26 mouse cellular contexts compared by ENCODE assay signal in genomic region chr4:120067592-120068235, GRCm38 (mm10). TPM values are rescaled to one million over a fixed set of nuclear protein-coding genes. Genes with fewer than 3 reads are reported as not detected.
DNase-seq lines count a peak whose midpoint lies in the region; ATAC-seq lines count a peak whose summit lies in the region.
"Had no signal": no experiment of that assay in that cellular context is flagged by ENCODE, and none has a peak within 500 bp of the region (broad histone marks: within the 10 kb centered on the region; RNA-seq: fewer than 3 reads in every experiment).

No protein-coding gene starts in this region.

- ATAC-seq in hindbrain, embryonic 13.5 days (ENCODE audit: low FRiP score) = no peak
- no peak for ATAC-seq in hindbrain, embryonic 14.5 days (ENCODE audit: low FRiP score)
- ATAC-seq in neural tube, embryonic 13.5 days (ENCODE audit: low read depth) = no peak; the same call in 1 of the 2 replicates
- ATAC-seq in neural tube, embryonic 15.5 days (ENCODE audit: low FRiP score) = no peak
- ATAC-seq: activated CD4-positive, CD25-positive, alpha-beta regulatory T cell, adult 4 months; inflammation-experienced regulatory T-cells, adult 6 months; intestine, postnatal 0 days had no signal

- no peak overlapping the region for H3K4me2 ChIP-seq in hindbrain, embryonic 13.5 days
- no peak overlapping the region for H3K4me2 ChIP-seq in hindbrain, embryonic 14.5 days (replicated peaks)
- no peak overlapping the region for H3K4me2 ChIP-seq in neural tube, embryonic 13.5 days
- no peak overlapping the region for H3K4me2 ChIP-seq in neural tube, embryonic 15.5 days
- H3K4me2 ChIP-seq: embryonic facial prominence, embryonic 12.5 days; forebrain, embryonic 12.5 days; heart, embryonic 12.5 days had no signal

- no peak overlapping the region for H3K4me3 ChIP-seq in hindbrain, embryonic 13.5 days
- no peak overlapping the region for H3K4me3 ChIP-seq in hindbrain, embryonic 14.5 days (replicated peaks; ENCODE audit: low read length)
- no peak overlapping the region for H3K4me3 ChIP-seq in neural tube, embryonic 13.5 days
- no peak overlapping the region for H3K4me3 ChIP-seq in neural tube, embryonic 15.5 days (replicated peaks)
- H3K4me3 ChIP-seq: embryonic facial prominence, embryonic 12.5 days; forebrain, embryonic 12.5 days; heart, embryonic 12.5 days; hindbrain, embryonic 10.5 days had no signal

- H3K9me3 ChIP-seq in hindbrain, embryonic 13.5 days = no peaks in the 10 kb centered on the region
- no peaks in the 10 kb centered on the region for H3K9me3 ChIP-seq in hindbrain, embryonic 14.5 days (ENCODE audit: control insufficient read depth, low read length)
- no peaks in the 10 kb centered on the region for H3K9me3 ChIP-seq in neural tube, embryonic 13.5 days
- no peaks in the 10 kb centered on the region for H3K9me3 ChIP-seq in neural tube, embryonic 15.5 days (replicated peaks)
- H3K9me3 ChIP-seq: embryonic facial prominence, embryonic 12.5 days; forebrain, embryonic 12.5 days; heart, embryonic 12.5 days; hindbrain, embryonic 10.5 days had no signal

- no peaks in the 10 kb centered on the region for H3K36me3 ChIP-seq in hindbrain, embryonic 13.5 days
- H3K36me3 ChIP-seq in hindbrain, embryonic 14.5 days (replicated peaks; ENCODE audit: control insufficient read depth, insufficient read depth) = no peaks in the 10 kb centered on the region
- H3K36me3 ChIP-seq in neural tube, embryonic 13.5 days = no peaks in the 10 kb centered on the region
- H3K36me3 ChIP-seq in neural tube, embryonic 15.5 days = no peaks in the 10 kb centered on the region
- H3K36me3 ChIP-seq: embryonic facial prominence, embryonic 12.5 days; forebrain, embryonic 12.5 days; heart, embryonic 12.5 days; hindbrain, embryonic 10.5 days had no signal

- WGBS in hindbrain, embryonic 13.5 days = 88% methylated on average over 8 of the region's 8 CpGs
- WGBS in hindbrain, embryonic 14.5 days = 90% methylated on average over 8 of the region's 8 CpGs
- WGBS in neural tube, embryonic 13.5 days = 88% methylated on average over 8 of the region's 8 CpGs
- WGBS in neural tube, embryonic 15.5 days = 86% methylated on average over 8 of the region's 8 CpGs

- H3K9ac ChIP-seq in hindbrain, embryonic 13.5 days = no peak overlapping the region
- no peak overlapping the region for H3K9ac ChIP-seq in hindbrain, embryonic 14.5 days
- no peak overlapping the region for H3K9ac ChIP-seq in neural tube, embryonic 13.5 days
- no peak overlapping the region for H3K9ac ChIP-seq in neural tube, embryonic 15.5 days (replicated peaks)
- H3K9ac ChIP-seq: embryonic facial prominence, embryonic 12.5 days; forebrain, embryonic 12.5 days; forebrain, postnatal 0 days; heart, embryonic 12.5 days had no signal

- no peaks in the 10 kb centered on the region for H3K27me3 ChIP-seq in hindbrain, embryonic 13.5 days
- H3K27me3 ChIP-seq in hindbrain, embryonic 14.5 days (ENCODE audit: control insufficient read depth, insufficient read depth, low read length) = no peaks in the 10 kb centered on the region
- H3K27me3 ChIP-seq in neural tube, embryonic 13.5 days = no peaks in the 10 kb centered on the region
- no peaks in the 10 kb centered on the region for H3K27me3 ChIP-seq in neural tube, embryonic 15.5 days (replicated peaks)
- H3K27me3 ChIP-seq: CH12.LX; forebrain, embryonic 12.5 days; Patski had no signal

- peak; percentile 24 for DNase-seq in adrenal gland, postnatal 14 days
- DNase-seq in adrenal gland, postnatal 4 days (ENCODE audit: low spot score in 2 of 2) = no peak
- no peak for DNase-seq in hindbrain, embryonic 14.5 days (ENCODE audit: low spot score)
- DNase-seq: cerebellum, adult 11 months; forebrain, postnatal 0 days; gastrocnemius, postnatal 14 days had no signal

- peak overlapping the region; percentile 12; the same call in 1 of the 2 replicates for H3K27ac ChIP-seq in hindbrain, embryonic 13.5 days
- no peak overlapping the region for H3K27ac ChIP-seq in hindbrain, embryonic 14.5 days
- H3K27ac ChIP-seq in neural tube, embryonic 13.5 days (replicated peaks) = peak overlapping the region; percentile 28; the same call in 1 of the 2 replicates
- no peak overlapping the region for H3K27ac ChIP-seq in neural tube, embryonic 15.5 days (replicated peaks)
- H3K27ac ChIP-seq: embryonic facial prominence, embryonic 12.5 days; forebrain, embryonic 12.5 days; hindbrain, embryonic 10.5 days had no signal

- peaks cover 7% of the 10 kb centered on the region for H3K4me1 ChIP-seq in hindbrain, embryonic 13.5 days (replicated peaks)
- no peaks in the 10 kb centered on the region for H3K4me1 ChIP-seq in hindbrain, embryonic 14.5 days (replicated peaks; ENCODE audit: control insufficient read depth, insufficient read depth, low read length)
- peaks cover 12% of the 10 kb centered on the region for H3K4me1 ChIP-seq in neural tube, embryonic 13.5 days (replicated peaks)
- H3K4me1 ChIP-seq in neural tube, embryonic 15.5 days = peaks cover 7% of the 10 kb centered on the region; the same call in 1 of the 2 replicates
- H3K4me1 ChIP-seq: embryonic facial prominence, embryonic 12.5 days; forebrain, embryonic 12.5 days had no signal

RNA-seq across cellular contexts. Expression of gene AL607142.1, which starts 2.9 kb away (rescaled TPM):
- not detected in 2 replicates for total RNA-seq in adrenal gland, postnatal 14 days (2021)
- not detected for total RNA-seq in adrenal gland, postnatal 4 days (2021)
- not detected in 2 replicates for polyA plus RNA-seq in hindbrain, embryonic 13.5 days (2015; fragmentation: Nextera tagmentation; extraction: Ambion mirVana)
- not detected in 2 replicates for polyA plus RNA-seq in hindbrain, embryonic 14.5 days (2014; fragmentation: Nextera tagmentation; extraction: Ambion mirVana)
- polyA plus RNA-seq in neural tube, embryonic 13.5 days (2015; fragmentation: Nextera tagmentation; extraction: Ambion mirVana) = not detected in 2 replicates
- not detected in 2 replicates for polyA plus RNA-seq in neural tube, embryonic 15.5 days (2015; fragmentation: Nextera tagmentation; extraction: Ambion mirVana)
- total RNA-seq: adrenal gland, adult 18-20 months; CH12.LX; forebrain, postnatal 0 days; gastrocnemius, adult 18-20 months; gastrocnemius, postnatal 14 days; granulocyte monocyte progenitor cell, adult 5-6 weeks; heart, adult 8-10 months; heart, postnatal 25 days had no signal
- polyA plus RNA-seq: activated CD4-positive, CD25-positive, alpha-beta regulatory T cell, adult 4 months; cortical plate, adult 2 months; embryonic facial prominence, embryonic 12.5 days; forebrain, embryonic 12.5 days; forebrain, postnatal 0 days; heart, embryonic 12.5 days; heart, embryonic 16.5 days; hindbrain, embryonic 10.5 days; hindbrain, embryonic 16.5 days; inflammation-experienced regulatory T-cells, adult 6 months; intestine, postnatal 0 days; Patski had no signal

Comparison
In these comparisons a context has a peak if more than half of its experiments do, and no peak if none do; other contexts are left out.
1. H3K27ac ChIP-seq: peak in hindbrain, embryonic 13.5 days (single experiment) and neural tube, embryonic 13.5 days (single experiment); none in hindbrain, embryonic 14.5 days (single experiment) and neural tube, embryonic 15.5 days (single experiment).